Mouse (Mus musculus): ENCODE data around the gene Ubr1.

Gene Ubr1

GRCm38 (mm10) chr2:120853151-120853550 lies 117.4 kb downstream of the Ubr1 start:
- no peak for DNase-seq (ENCODE audit: low read depth)

GRCm38 (mm10) chr2:120852626-120853025 lies 117.9 kb downstream of the Ubr1 start:
- DNase-seq (ENCODE audit: low read depth), result peak; percentile 20

- peak; percentile 97 for DNase-seq (ENCODE audit: low read depth)
Observed at GRCm38 (mm10) chr2:120850424-120851082, 120.0 kb downstream of the Ubr1 start, which contains the start of gene Ttbk2. Gene Ttbk2 (minus strand): TSS chr2:120850604.

GRCm38 (mm10) chr2:120849449-120850423 lies 120.8 kb downstream of the Ubr1 start, which contains the start of gene Cdan1:
Gene Cdan1 (minus strand): TSS chr2:120850128.
- peak; percentile 47 for DNase-seq (ENCODE audit: low read depth)

GRCm38 (mm10) chr2:120845280-120845679 lies 125.2 kb downstream of the Ubr1 start:
- DNase-seq (ENCODE audit: low read depth), result no peak

GRCm38 (mm10) chr2:120843990-120844389 lies 126.5 kb downstream of the Ubr1 start:
- peak; percentile 70 for DNase-seq (ENCODE audit: low read depth)

- no peak for DNase-seq (ENCODE audit: low read depth)
Observed at GRCm38 (mm10) chr2:120841211-120841610, 129.3 kb downstream of the Ubr1 start.

- DNase-seq (ENCODE audit: low read depth), result no peak
Observed at GRCm38 (mm10) chr2:120835167-120835566, 135.3 kb downstream of the Ubr1 start.

GRCm38 (mm10) chr2:120826936-120827638 lies 143.4 kb downstream of the Ubr1 start:
- DNase-seq (ENCODE audit: low read depth), result no peak
